Mouse (Mus musculus): ENCODE results near the gene Klf13. TPM values are rescaled to one million over a fixed set of nuclear protein-coding genes. Genes with fewer than 3 reads are reported as not detected.

The Klf13 gene
- polyA plus RNA-seq, 1 experiment from 2014 or later, result 24.9 TPM

GRCm38 (mm10) chr7:63924747-63925412 lies 13.8 kb downstream of the Klf13 start:
- Histone ChIP-seq H3K9me3 (ENCODE audit: control insufficient read depth, low read length) (no peaks in the 10 kb centered on the region), H3K27ac (replicated peaks; ENCODE audit: low read depth, low read length) (peak overlapping the region; percentile 37; the same call in 1 of the 2 replicates), H3K4me2 (ENCODE audit: low read length) (no peak overlapping the region), H3K9ac (replicated peaks; ENCODE audit: low read length) (no peak overlapping the region), H3K36me3 (ENCODE audit: control insufficient read depth, insufficient read depth, low read length) (no peaks in the 10 kb centered on the region), H3K27me3 (ENCODE audit: control insufficient read depth, insufficient read depth, low read length) (no peaks in the 10 kb centered on the region), H3K4me3 (replicated peaks; ENCODE audit: low read depth, low read length) (no peak overlapping the region), H3K4me1 (ENCODE audit: control insufficient read depth, insufficient read depth, low read length) (peaks cover 14% of the 10 kb centered on the region)
- 67% methylated on average over 6 of the region's 6 CpGs for WGBS
- DNase-seq, result peak; percentile 61
- ATAC-seq (ENCODE audit: low FRiP score, low TSS enrichment), result no peak

GRCm38 (mm10) chr7:63924151-63924550 lies 14.6 kb downstream of the Klf13 start:
- peaks cover 14% of the 10 kb centered on the region for H3K4me1 ChIP-seq (ENCODE audit: control insufficient read depth, insufficient read depth, low read length)

GRCm38 (mm10) chr7:63922975-63923374 lies 15.7 kb downstream of the Klf13 start:
- Histone ChIP-seq H3K9ac (replicated peaks; ENCODE audit: low read length) (no peak overlapping the region), H3K9me3 (ENCODE audit: control insufficient read depth, low read length) (no peaks in the 10 kb centered on the region), H3K36me3 (ENCODE audit: control insufficient read depth, insufficient read depth, low read length) (no peaks in the 10 kb centered on the region), H3K27ac (replicated peaks; ENCODE audit: low read depth, low read length) (no peak overlapping the region), H3K27me3 (ENCODE audit: control insufficient read depth, insufficient read depth, low read length) (no peaks in the 10 kb centered on the region), H3K4me3 (replicated peaks; ENCODE audit: low read depth, low read length) (no peak overlapping the region), H3K4me2 (ENCODE audit: low read length) (no peak overlapping the region), H3K4me1 (ENCODE audit: control insufficient read depth, insufficient read depth, low read length) (peaks cover 14% of the 10 kb centered on the region)
- DNase-seq (no peak), ATAC-seq (ENCODE audit: low FRiP score, low TSS enrichment) (no peak)
- WGBS, result 90% methylated on average over 1 of the region's 1 CpGs

More at GRCm38 (mm10) chr7:63924151-63924550, 14.6 kb downstream of the Klf13 start:
- Histone ChIP-seq H3K9me3 (ENCODE audit: control insufficient read depth, low read length) (no peaks in the 10 kb centered on the region), H3K9ac (replicated peaks; ENCODE audit: low read length) (no peak overlapping the region), H3K27ac (replicated peaks; ENCODE audit: low read depth, low read length) (no peak overlapping the region), H3K36me3 (ENCODE audit: control insufficient read depth, insufficient read depth, low read length) (no peaks in the 10 kb centered on the region), H3K4me2 (ENCODE audit: low read length) (no peak overlapping the region), H3K27me3 (ENCODE audit: control insufficient read depth, insufficient read depth, low read length) (no peaks in the 10 kb centered on the region), H3K4me3 (replicated peaks; ENCODE audit: low read depth, low read length) (no peak overlapping the region)
- DNase-seq, result no peak
- WGBS, result 72% methylated on average over 1 of the region's 1 CpGs
- ATAC-seq (ENCODE audit: low FRiP score, low TSS enrichment), result no peak

- H3K4me2 ChIP-seq (ENCODE audit: low read length), result no peak overlapping the region
- DNase-seq (no peak), ATAC-seq (ENCODE audit: low FRiP score, low TSS enrichment) (no peak)
- H3K27ac ChIP-seq (replicated peaks; ENCODE audit: low read depth, low read length), result no peak overlapping the region
- no peaks in the 10 kb centered on the region for H3K9me3 ChIP-seq (ENCODE audit: control insufficient read depth, low read length)
- WGBS, result 57% methylated on average over 2 of the region's 2 CpGs
- H3K4me3 ChIP-seq (replicated peaks; ENCODE audit: low read depth, low read length), result no peak overlapping the region
- no peaks in the 10 kb centered on the region for H3K36me3 ChIP-seq (ENCODE audit: control insufficient read depth, insufficient read depth, low read length)
- H3K4me1 ChIP-seq (ENCODE audit: control insufficient read depth, insufficient read depth, low read length), result peaks cover 14% of the 10 kb centered on the region
- H3K9ac ChIP-seq (replicated peaks; ENCODE audit: low read length), result no peak overlapping the region
- H3K27me3 ChIP-seq (ENCODE audit: control insufficient read depth, insufficient read depth, low read length), result no peaks in the 10 kb centered on the region
These were observed 16.1 kb downstream of the Klf13 start for GRCm38 (mm10) chr7:63922571-63922970.

- DNase-seq, result no peak
- no peak overlapping the region for H3K4me3 ChIP-seq (replicated peaks; ENCODE audit: low read depth, low read length)
- no peaks in the 10 kb centered on the region for H3K27me3 ChIP-seq (ENCODE audit: control insufficient read depth, insufficient read depth, low read length)
- no peak overlapping the region for H3K9ac ChIP-seq (replicated peaks; ENCODE audit: low read length)
- H3K4me2 ChIP-seq (ENCODE audit: low read length), result no peak overlapping the region
- H3K36me3 ChIP-seq (ENCODE audit: control insufficient read depth, insufficient read depth, low read length), result no peaks in the 10 kb centered on the region
- H3K27ac ChIP-seq (replicated peaks; ENCODE audit: low read depth, low read length), result no peak overlapping the region
- ATAC-seq (ENCODE audit: low FRiP score, low TSS enrichment), result no peak
- no peaks in the 10 kb centered on the region for H3K9me3 ChIP-seq (ENCODE audit: control insufficient read depth, low read length)
- peaks cover 14% of the 10 kb centered on the region for H3K4me1 ChIP-seq (ENCODE audit: control insufficient read depth, insufficient read depth, low read length)
- WGBS, result 79% methylated on average over 8 of the region's 8 CpGs
These were observed 16.7 kb downstream of the Klf13 start for GRCm38 (mm10) chr7:63921909-63922562.

- no peak for DNase-seq
- H3K4me3 ChIP-seq (replicated peaks; ENCODE audit: low read depth, low read length), result no peak overlapping the region
- H3K27ac ChIP-seq (replicated peaks; ENCODE audit: low read depth, low read length), result no peak overlapping the region
- H3K9ac ChIP-seq (replicated peaks; ENCODE audit: low read length), result no peak overlapping the region
- H3K4me2 ChIP-seq (ENCODE audit: low read length), result no peak overlapping the region
- H3K27me3 ChIP-seq (ENCODE audit: control insufficient read depth, insufficient read depth, low read length), result no peaks in the 10 kb centered on the region
- peaks cover 2% of the 10 kb centered on the region for H3K4me1 ChIP-seq (ENCODE audit: control insufficient read depth, insufficient read depth, low read length)
- WGBS, result 89% methylated on average over 12 of the region's 12 CpGs
- H3K36me3 ChIP-seq (ENCODE audit: control insufficient read depth, insufficient read depth, low read length), result no peaks in the 10 kb centered on the region
- 0 out of 2 replicates have a peak, but pooled peaks have one; percentile 18 for ATAC-seq (ENCODE audit: low FRiP score, low TSS enrichment)
- H3K9me3 ChIP-seq (ENCODE audit: control insufficient read depth, low read length), result no peaks in the 10 kb centered on the region
These were observed 19.6 kb downstream of the Klf13 start for GRCm38 (mm10) chr7:63918771-63919768.

GRCm38 (mm10) chr7:63917693-63918092 lies 21.0 kb downstream of the Klf13 start:
- peak; percentile 44 for DNase-seq
- peaks cover 9% of the 10 kb centered on the region for H3K4me1 ChIP-seq (ENCODE audit: control insufficient read depth, insufficient read depth, low read length)

GRCm38 (mm10) chr7:63916268-63916907 lies 22.3 kb downstream of the Klf13 start, which contains the start of gene E030018B13Rik:
Gene E030018B13Rik, plus strand, starts transcription at chr7:63916857.
- no peak within 1 kb of the TSS for H3K27ac ChIP-seq (replicated peaks; ENCODE audit: low read depth, low read length)
- no peak within 1 kb of the TSS for H3K4me2 ChIP-seq (ENCODE audit: low read length)

More at GRCm38 (mm10) chr7:63917693-63918092, 21.0 kb downstream of the Klf13 start:
- H3K4me3 ChIP-seq (replicated peaks; ENCODE audit: low read depth, low read length), result no peak overlapping the region
- H3K9me3 ChIP-seq (ENCODE audit: control insufficient read depth, low read length), result no peaks in the 10 kb centered on the region
- no peak overlapping the region for H3K4me2 ChIP-seq (ENCODE audit: low read length)
- 66% methylated on average over 6 of the region's 6 CpGs for WGBS
- H3K9ac ChIP-seq (replicated peaks; ENCODE audit: low read length), result no peak overlapping the region
- ATAC-seq (ENCODE audit: low FRiP score, low TSS enrichment), result no peak
- no peak overlapping the region for H3K27ac ChIP-seq (replicated peaks; ENCODE audit: low read depth, low read length)
- H3K27me3 ChIP-seq (ENCODE audit: control insufficient read depth, insufficient read depth, low read length), result no peaks in the 10 kb centered on the region
- H3K36me3 ChIP-seq (ENCODE audit: control insufficient read depth, insufficient read depth, low read length), result no peaks in the 10 kb centered on the region

More at GRCm38 (mm10) chr7:63916268-63916907, 22.3 kb downstream of the Klf13 start, which contains the start of gene E030018B13Rik:
- Histone ChIP-seq H3K9ac (replicated peaks; ENCODE audit: low read length) (no peak within 1 kb of the TSS), H3K4me1 (ENCODE audit: control insufficient read depth, insufficient read depth, low read length) (peaks cover 20% of the 10 kb centered on the region), H3K4me3 (replicated peaks; ENCODE audit: low read depth, low read length) (no peak within 1 kb of the TSS), H3K27me3 (ENCODE audit: control insufficient read depth, insufficient read depth, low read length) (no peaks in the 10 kb centered on the region), H3K9me3 (ENCODE audit: control insufficient read depth, low read length) (no peaks in the 10 kb centered on the region), H3K36me3 (ENCODE audit: control insufficient read depth, insufficient read depth, low read length) (no peaks in the 10 kb centered on the region)
- 90% methylated on average over 6 of the region's 6 CpGs for WGBS
- ATAC-seq (ENCODE audit: low FRiP score, low TSS enrichment) (no peak), DNase-seq (no peak)
